Mouse (Mus musculus) regulatory T cell (primary cell): ENCODE results near the gene Sufu.

Source experiments
- in situ Hi-C: fragments of 300-600 bp; cut with MboI, MseI; formaldehyde crosslinking; loops from one replicate; pipeline ENCODE4 v1.15.1; 2025; ENCODE audit warnings: high pct_unique_total_duplicates

Gene Sufu

GRCm38 (mm10) chr19:46392018-46392417 lies 4.7 kb upstream of the Sufu start:
- in situ Hi-C loops: no loop called here

DNA sequence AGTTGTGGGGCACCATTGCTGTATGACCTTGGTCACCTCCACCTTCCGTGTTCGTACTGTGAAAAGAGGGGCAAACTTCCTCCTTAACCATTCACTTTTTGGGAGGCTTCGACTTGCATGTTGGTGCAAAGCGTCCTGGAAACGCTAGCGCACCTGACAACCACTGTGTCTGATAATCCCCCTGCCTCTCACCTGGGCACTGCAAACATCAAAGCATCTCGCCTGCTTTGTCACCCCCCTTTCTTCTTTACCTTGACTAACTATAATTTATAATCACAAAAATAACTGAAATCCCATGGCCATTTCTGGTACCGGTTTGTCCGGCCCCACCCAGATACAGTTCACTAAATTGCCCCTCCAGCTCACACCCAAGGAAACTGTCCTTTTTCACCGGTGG lies 2.0 kb upstream of the Sufu start:
- in situ Hi-C loops: no loop called here

GRCm38 (mm10) chr19:46395109-46396009 lies 1.3 kb upstream of the Sufu start, which contains the start of gene Actr1a:
Gene Actr1a, minus strand, starts transcription at chr19:46395748.
- in situ Hi-C loops: no loop called here

GRCm38 (mm10) chr19:46396109-46396508 lies 587 bp upstream of the Sufu start:
- in situ Hi-C loops: no loop called here

DNA sequence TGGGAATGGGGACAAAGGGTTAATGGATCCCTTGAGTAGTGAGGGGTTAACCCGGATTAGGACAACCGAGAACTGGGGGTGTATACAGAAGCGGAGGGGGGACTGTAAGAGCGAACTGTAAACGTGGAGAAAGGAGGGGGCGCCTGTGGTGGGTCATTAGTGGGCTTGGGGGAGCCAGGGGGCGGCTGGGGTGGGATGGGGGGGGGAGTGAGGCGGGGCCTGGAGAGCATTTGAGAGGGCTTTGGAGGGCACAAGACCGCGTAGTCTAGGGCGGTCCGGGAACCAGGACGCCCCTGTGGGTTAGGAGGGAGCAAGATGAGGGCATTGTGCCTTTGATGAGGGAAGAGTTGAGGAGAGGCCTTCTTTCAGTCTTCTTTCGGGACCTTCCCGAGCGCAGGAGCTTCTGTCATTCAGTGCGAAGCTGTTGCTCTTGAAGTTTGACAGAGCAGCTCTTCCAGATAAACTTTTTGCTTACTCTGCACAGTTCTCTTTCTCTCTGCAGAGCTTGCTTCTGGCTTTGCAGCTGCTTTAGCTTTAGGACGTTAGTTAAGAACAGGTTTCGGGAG lies 823 bp downstream of the Sufu start:
- in situ Hi-C loops: no loop called here

- in situ Hi-C loops: no loop called here
These were observed 1.7 kb downstream of the Sufu start for GRCm38 (mm10) chr19:46398401-46398800.

DNA sequence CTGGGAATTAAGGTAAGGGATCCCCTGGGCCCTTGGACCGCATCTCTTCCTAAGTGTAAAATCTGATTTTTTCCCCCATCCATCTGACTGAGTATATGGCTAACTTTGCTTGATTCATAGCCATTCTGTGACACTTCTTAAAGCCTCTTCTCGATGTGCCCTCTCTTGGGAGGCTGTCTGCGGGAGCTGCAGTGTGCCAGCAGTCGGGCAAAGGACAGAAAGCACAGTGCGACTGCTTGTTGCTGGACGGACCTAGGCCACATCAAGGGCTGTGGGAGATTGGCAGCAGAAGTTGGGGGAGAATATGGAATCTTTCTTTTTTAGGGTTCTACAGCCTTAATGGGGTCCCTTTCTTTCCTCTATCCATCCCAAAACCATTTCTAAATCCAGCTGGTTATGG lies 2.7 kb downstream of the Sufu start:
- in situ Hi-C loops: no loop called here

DNA sequence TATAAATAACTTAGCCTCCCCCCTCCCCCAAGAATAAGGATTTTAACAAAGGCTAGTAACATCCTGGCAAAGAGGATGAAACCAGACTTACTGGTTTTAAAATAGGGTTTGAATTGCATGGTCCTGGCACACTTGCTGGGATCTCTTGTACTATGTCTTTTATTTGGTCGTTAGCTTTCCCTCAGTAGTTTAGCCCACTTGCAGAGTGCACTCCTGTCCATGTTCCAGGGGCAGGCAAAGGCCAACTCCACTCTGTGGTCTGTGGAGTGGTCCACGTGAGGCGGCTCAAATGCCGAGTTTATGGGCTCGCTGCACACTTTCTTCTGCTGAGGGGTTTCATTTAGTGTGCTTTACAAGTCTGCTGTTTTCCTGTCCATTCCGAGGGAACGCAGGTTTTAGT lies 3.2 kb downstream of the Sufu start:
- in situ Hi-C loops: loop anchor here (5.0 kb wide), 1 partner anchor 37 kb away; no protein-coding TSS in a partner anchor

GRCm38 (mm10) chr19:46400558-46400957 lies 3.9 kb downstream of the Sufu start:
- in situ Hi-C loops: loop anchor here (5.0 kb wide), 1 partner anchor 37 kb away; no protein-coding TSS in a partner anchor

DNA sequence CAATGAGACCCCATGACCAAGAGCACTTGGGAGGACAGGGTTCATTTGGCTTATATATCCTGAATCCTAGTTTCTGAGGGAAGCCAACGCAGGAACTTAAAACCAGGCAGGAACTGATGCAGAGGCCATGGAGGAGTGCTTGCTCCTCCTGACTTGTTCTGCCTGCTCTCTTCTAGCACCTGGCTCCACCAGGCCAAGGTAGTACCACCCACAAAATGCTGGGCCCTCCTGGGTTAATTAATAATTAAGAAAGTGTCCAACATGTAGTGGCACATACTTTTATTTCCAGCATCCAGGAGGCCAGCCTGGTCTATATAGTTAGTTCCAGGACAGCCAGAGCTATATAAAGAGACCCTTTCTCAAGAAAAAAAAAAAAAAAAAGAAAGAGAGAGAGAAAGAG lies 7.3 kb downstream of the Sufu start:
- in situ Hi-C loops: loop anchor here (5.0 kb wide), 1 partner anchor 33 kb away; no protein-coding TSS in a partner anchor

DNA sequence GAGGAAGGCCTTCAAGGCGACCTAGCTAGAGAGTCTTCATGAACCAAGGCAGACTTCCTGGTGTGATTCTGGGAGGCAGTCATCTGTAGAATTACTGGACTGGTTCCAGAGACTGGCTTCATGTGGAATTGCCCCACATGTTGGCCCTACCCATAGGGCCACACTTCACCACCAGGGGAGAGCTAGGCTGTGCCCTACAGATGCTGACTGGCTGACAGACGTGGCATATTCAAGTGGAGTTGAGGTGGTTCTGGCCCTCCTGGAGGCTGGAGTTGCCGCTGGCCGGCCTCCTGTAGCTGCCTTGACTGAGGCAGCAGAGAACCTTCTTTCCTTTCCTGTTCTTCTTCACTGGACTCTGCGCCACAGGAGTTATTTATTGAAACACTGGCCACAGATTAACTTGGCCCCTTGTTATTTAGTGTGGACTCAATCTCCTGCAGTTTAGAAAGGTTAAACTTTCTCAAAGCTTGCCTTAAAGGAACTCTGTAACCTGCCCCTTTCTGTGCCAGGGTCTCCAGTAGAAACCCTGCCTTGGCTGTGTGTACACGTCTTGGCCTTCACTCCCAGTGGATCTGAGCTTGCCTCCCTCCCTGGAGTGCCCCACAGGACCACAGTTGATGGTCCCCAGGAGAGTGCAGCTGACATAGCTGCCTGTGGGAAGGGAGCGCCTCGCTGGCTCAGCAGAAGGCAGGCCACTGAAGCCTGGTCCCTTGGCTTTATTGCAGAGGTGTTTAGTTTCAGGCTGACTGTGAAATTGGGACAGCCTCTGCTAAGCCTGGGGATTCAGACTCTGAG lies 10.1 kb downstream of the Sufu start:
- in situ Hi-C loops: no loop called here

GRCm38 (mm10) chr19:46409506-46409905 lies 12.8 kb downstream of the Sufu start:
- in situ Hi-C loops: no loop called here

DNA sequence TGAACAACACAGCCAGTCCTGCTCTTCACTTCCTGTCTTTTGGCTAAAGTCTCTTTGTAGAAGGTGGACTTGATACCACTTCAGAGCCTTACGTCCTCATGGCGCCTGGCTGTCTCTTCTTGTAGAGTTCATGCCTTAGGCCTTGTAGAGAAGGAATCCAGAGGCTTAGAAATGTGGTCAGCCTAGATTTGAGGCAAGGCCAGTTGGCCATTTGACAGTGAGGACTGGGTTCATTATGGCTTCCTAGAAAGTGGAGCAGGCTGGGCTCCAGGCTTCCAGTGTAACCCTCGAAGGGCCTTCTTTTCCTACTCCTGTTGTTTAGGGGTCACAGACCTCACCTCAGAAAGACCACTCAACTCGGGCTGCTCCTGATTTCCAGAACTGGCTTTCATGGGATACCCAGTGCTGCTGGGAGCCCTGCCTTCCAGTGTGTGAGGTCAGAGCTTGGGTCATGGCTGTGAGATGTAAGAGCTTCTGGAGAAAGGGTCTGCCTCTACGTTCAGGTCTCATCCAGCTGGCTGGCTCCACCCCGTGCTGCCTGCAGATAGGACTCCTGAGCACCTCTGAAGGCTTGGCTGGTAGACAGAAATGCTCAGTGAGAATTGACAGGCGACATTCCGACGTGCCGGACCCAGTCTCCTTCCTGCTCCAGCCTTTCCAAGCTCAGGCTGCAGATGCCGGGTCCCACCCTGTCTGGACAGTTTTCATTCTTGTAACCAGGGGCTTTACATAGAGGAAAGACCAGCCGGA lies 15.5 kb downstream of the Sufu start:
- in situ Hi-C loops: no loop called here

DNA sequence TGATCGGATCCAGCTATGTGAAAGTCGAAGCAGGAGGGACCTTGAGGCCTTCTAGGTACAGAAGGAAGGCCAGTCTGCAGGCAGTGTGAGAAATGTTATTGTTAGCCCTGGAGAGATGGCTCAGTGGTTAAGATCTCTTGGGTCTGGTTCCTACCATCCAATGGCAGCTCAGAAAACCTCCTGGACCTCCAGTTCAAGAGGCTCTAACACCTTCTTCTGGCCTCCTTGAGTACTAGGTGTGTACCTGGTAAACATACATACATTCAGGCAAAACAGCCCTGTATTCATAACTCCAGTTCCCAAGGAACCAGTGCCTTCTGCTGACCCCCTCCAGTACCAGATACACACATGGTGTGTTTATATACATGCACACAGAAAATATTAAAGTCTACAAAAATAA lies 17.3 kb downstream of the Sufu start:
- in situ Hi-C loops: no loop called here

GRCm38 (mm10) chr19:46414486-46414885 lies 17.8 kb downstream of the Sufu start:
- in situ Hi-C loops: no loop called here

GRCm38 (mm10) chr19:46416276-46416675 lies 19.6 kb downstream of the Sufu start:
- in situ Hi-C loops: no loop called here

GRCm38 (mm10) chr19:46418051-46418450 lies 21.4 kb downstream of the Sufu start:
- in situ Hi-C loops: no loop called here

DNA sequence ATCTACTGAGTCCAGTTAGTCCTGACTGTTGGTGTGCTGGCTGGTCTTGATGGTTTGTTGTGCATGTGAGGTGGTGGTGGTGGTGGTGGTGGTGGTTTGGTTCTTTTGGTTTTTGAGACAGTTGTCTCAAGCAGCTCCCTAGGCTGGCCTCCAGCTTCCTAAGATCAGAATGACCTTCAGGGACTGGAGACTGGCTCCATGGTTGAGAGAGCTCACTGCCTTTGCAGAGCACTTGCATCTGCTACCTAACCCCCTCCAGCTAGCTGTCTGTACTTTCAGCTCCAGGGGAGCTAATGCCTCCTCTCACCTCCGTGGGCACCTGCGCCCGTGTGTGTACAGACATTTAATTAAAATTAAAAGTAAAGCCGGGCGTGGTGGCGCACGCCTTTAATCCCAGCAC lies 23.7 kb downstream of the Sufu start:
- in situ Hi-C loops: no loop called here

DNA sequence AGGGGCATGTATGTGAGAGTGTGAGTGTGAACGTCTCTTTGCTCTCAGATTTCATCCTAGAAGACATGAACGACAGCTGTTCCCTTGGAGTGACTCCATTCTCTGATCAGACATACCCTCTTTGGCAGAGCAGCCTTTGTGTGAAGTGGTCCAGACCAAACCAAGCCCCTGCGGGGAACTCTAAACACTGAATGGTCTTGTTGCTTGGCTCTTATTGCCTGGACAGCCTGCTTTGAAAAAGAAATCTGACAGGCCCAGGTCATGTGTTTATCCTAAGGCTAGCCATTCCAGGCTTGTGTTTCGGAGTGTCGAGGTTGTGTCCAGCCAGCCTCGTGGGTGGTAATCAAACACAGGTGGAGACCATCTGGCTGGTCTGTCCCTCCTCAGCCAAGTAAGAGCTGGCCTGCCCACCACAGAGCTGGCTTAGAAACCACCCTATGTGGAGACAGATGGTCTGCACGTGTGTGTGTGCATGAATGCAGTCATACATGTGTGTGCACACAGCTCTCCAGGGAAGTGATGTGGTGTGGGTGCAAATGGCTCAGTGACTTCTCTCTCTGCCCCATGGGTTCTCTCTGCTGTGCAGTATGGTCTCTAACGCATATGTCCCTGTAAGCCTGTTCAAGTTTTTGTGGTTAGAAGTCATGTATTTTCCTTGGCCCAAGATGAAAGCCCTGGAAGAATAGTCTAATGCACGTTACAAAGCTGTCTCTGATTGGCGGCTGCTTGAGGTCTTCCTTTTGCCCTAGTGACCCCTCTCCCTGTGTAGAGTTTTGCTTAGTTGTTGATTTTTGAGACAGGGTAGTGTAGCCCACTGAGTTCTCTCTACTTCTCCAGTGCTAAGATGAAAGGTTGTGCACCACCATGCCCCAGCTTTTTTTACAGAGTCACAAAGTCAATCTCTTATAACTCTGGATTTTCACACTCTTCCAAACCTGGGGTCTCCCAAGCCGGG lies 26.0 kb downstream of the Sufu start:
- in situ Hi-C loops: no loop called here

GRCm38 (mm10) chr19:46425266-46425665 lies 28.6 kb downstream of the Sufu start:
- in situ Hi-C loops: no loop called here
